Mouse (Mus musculus): ENCODE measurements around the gene Hsf5.

- no peak for TF ChIP-seq CTCF (IDR thresholded peaks at IDR 0.05)
- TF ChIP-seq EP300 (IDR thresholded peaks at IDR 0.05) = no peak
These were observed 38.6 kb upstream of the Hsf5 start for GRCm38 (mm10) chr11:87578249-87578962.
